Mouse (Mus musculus) limb, embryonic 12.5 days (tissue): Measurements from ENCODE around the gene Tpm4. TPM values are rescaled to one million over a fixed set of nuclear protein-coding genes. Genes with fewer than 3 reads are reported as not detected.
A peak's percentile ranks its signal among the peaks of the same experiment; 100 is the strongest.
"Not testable (repeated sequence)": the region's sequence is repeated elsewhere in the genome, so short reads cannot be mapped to it uniquely, and the experiment has no call there.

Experiments
- ATAC-seq: fragments of 200-750 bp; cut with Nextera tagmentation; 2 replicates; pipeline ENCODE4 v1.8.0; 2017; ENCODE audit warnings: low read depth, moderate TSS enrichment; ENCODE audit not compliant: insufficient number of reproducible peaks, insufficient read depth, low FRiP score, low TSS enrichment
- H3K27ac ChIP-seq: fragments of 300-500 bp; sonication (generic); 2 replicates; pipeline ENCODE4 v1.5.1; 2016; ENCODE audit warnings: mild to moderate bottlenecking, moderate library complexity
- H3K27me3 ChIP-seq: fragments of 300-500 bp; sonication (generic); 2 replicates; pipeline ENCODE4 v1.6.1; 2016; ENCODE audit warnings: mild to moderate bottlenecking, moderate library complexity
- H3K36me3 ChIP-seq: fragments of 300-500 bp; sonication (generic); 2 replicates; pipeline ENCODE4 v1.6.1; 2016; ENCODE audit warnings: mild to moderate bottlenecking, moderate library complexity
- H3K4me1 ChIP-seq: fragments of 300-500 bp; sonication (generic); replicated peaks from 2 replicates; pipeline ENCODE4 v1.6.1; 2016
- H3K4me2 ChIP-seq: fragments of 300-500 bp; sonication (generic); 2 replicates; pipeline ENCODE4 v1.6.1; 2016; ENCODE audit warnings: mild to moderate bottlenecking, moderate library complexity
- H3K4me3 ChIP-seq: fragments of 300-500 bp; sonication (generic); replicated peaks from 2 replicates; pipeline ENCODE4 v1.5.1; 2016; ENCODE audit warnings: mild to moderate bottlenecking
- H3K9ac ChIP-seq: fragments of 300-500 bp; sonication (generic); replicated peaks from 2 replicates; pipeline ENCODE4 v1.6.1; 2016; ENCODE audit warnings: mild to moderate bottlenecking, moderate library complexity
- H3K9me3 ChIP-seq: fragments of 300-500 bp; sonication (generic); 2 replicates; pipeline ENCODE4 v1.6.1; 2016; ENCODE audit warnings: mild to moderate bottlenecking, moderate library complexity
- WGBS: fragments of 180-500 bp; shearing (Covaris S2); methylation state at CpG from one replicate; pipeline ENCODE4 v1.1.7; 2016; 5-methylcytosine and 5-hydroxymethylcytosine counted together
- polyA plus RNA-seq: library from polyadenylated mRNA; unstranded; fragments of >200 nt; fragmentation: Nextera tagmentation; extraction: Ambion mirVana; gene quantifications from 2 replicates; pipeline ENCODE4 v1.2.1, GENCODE M21; 2016

Tpm4 gene
- polyA plus RNA-seq, result 668 and 683 TPM in 2 replicates

- Histone ChIP-seq H3K27ac (peak within 1 kb of the TSS; percentile 100), H3K4me2 (peak within 1 kb of the TSS; percentile 79), H3K9me3 (no peaks in the 10 kb centered on the region), H3K9ac (peak within 1 kb of the TSS; percentile 97), H3K36me3 (peaks cover 21% of the 10 kb centered on the region), H3K27me3 (no peaks in the 10 kb centered on the region), H3K4me1 (peaks cover 17% of the 10 kb centered on the region), H3K4me3 (peak within 1 kb of the TSS; percentile 82)
- peak; percentile 65 for ATAC-seq
- under 1% methylated on average over 45 of the region's 49 CpGs for WGBS
Observed at GRCm38 (mm10) chr8:72134756-72135445, at the start of gene Tpm4. Tpm4 (plus strand) TSS chr8:72134975.

DNA sequence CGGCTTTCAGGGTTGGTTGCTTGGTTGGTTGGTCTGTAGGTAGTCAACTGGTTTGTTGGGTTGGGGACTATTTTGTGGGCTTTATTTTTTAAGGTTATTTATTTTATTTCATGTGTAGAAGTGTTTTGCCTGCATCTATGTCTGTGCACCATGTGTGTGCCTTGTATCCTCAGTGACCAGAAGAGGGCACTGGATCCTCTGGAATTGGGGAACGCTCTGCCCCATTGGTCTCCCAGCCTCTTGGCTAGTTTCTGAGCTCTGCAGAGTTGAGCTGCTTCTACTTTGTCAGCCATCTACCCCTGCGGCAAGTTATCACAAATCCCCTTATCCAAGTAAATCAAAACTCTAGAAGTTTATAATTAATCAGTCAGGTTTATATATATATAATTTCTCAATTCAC lies 47.2 kb upstream of the Tpm4 start:
- H3K36me3 ChIP-seq, ATAC-seq, H3K9me3 ChIP-seq, H3K27ac ChIP-seq, H3K27me3 ChIP-seq, H3K4me1 ChIP-seq, H3K4me3 ChIP-seq, H3K9ac ChIP-seq, H3K4me2 ChIP-seq: not testable (repeated sequence)
- WGBS, result 93% methylated on average over 3 of the region's 3 CpGs

- H3K27me3 ChIP-seq, H3K36me3 ChIP-seq, H3K9me3 ChIP-seq, H3K27ac ChIP-seq, H3K4me3 ChIP-seq, H3K4me1 ChIP-seq, H3K4me2 ChIP-seq, H3K9ac ChIP-seq, ATAC-seq: not testable (repeated sequence)
Observed at GRCm38 (mm10) chr8:72096721-72097120, 38.1 kb upstream of the Tpm4 start.

DNA sequence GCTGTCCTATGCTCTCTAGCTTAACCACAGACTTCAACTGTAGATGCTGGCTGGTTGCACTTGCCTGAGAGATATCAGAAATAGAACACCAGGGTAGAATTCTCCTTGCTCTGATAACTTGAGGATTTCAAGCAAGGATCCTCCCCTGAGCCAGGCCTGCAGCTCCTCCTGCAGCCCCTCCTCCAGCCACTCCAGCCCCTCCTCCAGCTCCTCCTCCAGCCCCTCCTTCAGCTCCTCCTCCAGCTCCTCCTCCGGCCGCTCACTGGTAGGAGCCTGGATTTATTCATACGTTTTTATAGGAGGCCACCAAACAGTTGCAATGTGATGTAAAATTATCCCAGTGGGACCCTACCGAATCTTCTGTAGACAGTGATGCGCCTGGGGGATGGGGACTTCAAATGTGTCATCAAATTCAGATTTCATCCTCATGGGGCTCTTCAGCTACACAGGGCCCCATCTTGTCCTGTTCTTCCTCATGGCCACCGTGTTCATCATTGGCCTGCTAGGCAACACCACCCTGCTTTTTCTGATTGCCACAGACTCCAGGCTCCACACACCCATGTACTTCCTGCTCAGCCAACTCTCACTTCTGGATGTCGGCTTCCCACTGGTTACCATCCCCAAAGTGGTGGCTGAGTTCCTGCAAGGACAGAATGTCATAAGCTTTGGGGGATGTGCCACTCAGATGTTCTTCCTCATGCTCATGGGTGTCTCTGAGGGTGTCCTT lies 35.2 kb upstream of the Tpm4 start:
- not testable (repeated sequence) for H3K9ac ChIP-seq, H3K4me2 ChIP-seq, H3K9me3 ChIP-seq, H3K27ac ChIP-seq, H3K27me3 ChIP-seq, H3K4me3 ChIP-seq, H3K4me1 ChIP-seq, H3K36me3 ChIP-seq, ATAC-seq
- WGBS, result 51% methylated on average over 6 of the region's 7 CpGs

DNA sequence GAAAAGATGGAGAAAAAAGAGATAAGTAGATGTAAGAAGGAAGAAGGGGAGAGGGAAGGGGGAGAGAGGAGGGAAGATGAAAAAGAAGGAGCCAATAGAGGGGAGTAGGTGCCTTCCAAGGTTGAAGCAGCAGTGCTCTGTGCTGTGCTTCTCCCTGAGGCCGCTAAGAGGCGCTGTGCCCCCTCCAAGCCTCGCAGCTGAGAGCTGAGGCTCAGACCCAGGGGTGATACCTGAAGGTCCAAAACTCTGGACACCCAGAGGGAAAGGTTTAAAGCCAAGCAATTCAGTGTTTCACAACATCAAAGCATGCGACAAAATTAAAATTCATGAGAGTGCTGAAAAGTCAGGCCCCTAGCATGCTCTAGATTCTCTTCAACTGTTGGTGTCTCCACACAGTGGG lies 29.6 kb upstream of the Tpm4 start:
- no peaks in the 10 kb centered on the region for H3K36me3 ChIP-seq
- 22% methylated on average over 4 of the region's 4 CpGs for WGBS
- H3K9ac ChIP-seq, result no peak overlapping the region
- H3K27me3 ChIP-seq, result peaks cover 4% of the 10 kb centered on the region; the same call in 1 of the 2 replicates
- no peak overlapping the region for H3K4me2 ChIP-seq
- ATAC-seq, result no peak
- H3K4me1 ChIP-seq, result no peaks in the 10 kb centered on the region
- no peak overlapping the region for H3K4me3 ChIP-seq
- peaks cover 4% of the 10 kb centered on the region; the same call in 1 of the 2 replicates for H3K9me3 ChIP-seq
- no peak overlapping the region for H3K27ac ChIP-seq

- ATAC-seq, result no peak
- Histone ChIP-seq H3K36me3 (no peaks in the 10 kb centered on the region), H3K9me3 (peaks cover 4% of the 10 kb centered on the region; the same call in 1 of the 2 replicates), H3K4me3 (no peak within 1 kb of the TSS), H3K27me3 (peaks cover 4% of the 10 kb centered on the region; the same call in 1 of the 2 replicates), H3K4me2 (no peak within 1 kb of the TSS), H3K27ac (no peak within 1 kb of the TSS), H3K4me1 (no peaks in the 10 kb centered on the region), H3K9ac (no peak within 1 kb of the TSS)
- WGBS, result 89% methylated on average over 3 of the region's 3 CpGs
Observed at GRCm38 (mm10) chr8:72106740-72107139, 28.0 kb upstream of the Tpm4 start, which contains the start of gene Olfr374. Olfr374 (plus strand) TSS chr8:72107040.

DNA sequence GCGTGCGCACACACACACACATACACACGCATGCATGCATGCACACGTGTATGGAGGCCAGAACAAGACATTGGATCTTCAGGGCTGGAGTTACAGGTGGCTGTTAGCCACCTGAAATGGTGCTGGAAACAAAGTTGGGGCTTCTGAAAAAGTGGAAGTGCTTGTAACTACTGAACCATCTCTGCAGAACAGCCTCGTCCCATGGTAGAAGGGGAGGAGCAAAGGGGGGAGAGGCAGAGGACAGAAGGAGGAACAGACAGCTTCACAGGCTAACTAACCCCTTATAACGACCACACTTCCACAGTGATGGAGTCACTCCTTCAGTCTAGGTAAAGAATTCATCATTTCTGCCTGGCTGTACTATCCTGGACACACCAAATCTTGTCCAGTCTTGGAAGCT lies 23.9 kb upstream of the Tpm4 start:
- Histone ChIP-seq H3K9ac (no peak overlapping the region), H3K9me3 (no peaks in the 10 kb centered on the region), H3K4me3 (no peak overlapping the region), H3K4me1 (no peaks in the 10 kb centered on the region), H3K27me3 (peaks cover 4% of the 10 kb centered on the region; the same call in 1 of the 2 replicates), H3K27ac (no peak overlapping the region), H3K4me2 (no peak overlapping the region), H3K36me3 (no peaks in the 10 kb centered on the region)
- 72% methylated on average over 6 of the region's 6 CpGs for whole genome bisulfite sequencing
- no peak for ATAC-seq

GRCm38 (mm10) chr8:72112486-72112885 lies 22.3 kb upstream of the Tpm4 start:
- WGBS, result 71% methylated on average over 3 of the region's 3 CpGs
- ATAC-seq, result no peak

GRCm38 (mm10) chr8:72115202-72115601 lies 19.6 kb upstream of the Tpm4 start:
- Histone ChIP-seq H3K27ac (no peak overlapping the region), H3K4me2 (no peak overlapping the region), H3K36me3 (no peaks in the 10 kb centered on the region), H3K9ac (no peak overlapping the region), H3K4me1 (no peaks in the 10 kb centered on the region), H3K27me3 (no peaks in the 10 kb centered on the region), H3K4me3 (no peak overlapping the region), H3K9me3 (no peaks in the 10 kb centered on the region)
- 80% methylated on average over 2 of the region's 2 CpGs for WGBS
- no peak for ATAC-seq

More at GRCm38 (mm10) chr8:72112486-72112885, 22.3 kb upstream of the Tpm4 start:
- H3K9me3 ChIP-seq, result no peaks in the 10 kb centered on the region
- no peak overlapping the region for H3K9ac ChIP-seq
- H3K27ac ChIP-seq, result no peak overlapping the region
- H3K4me3 ChIP-seq, result no peak overlapping the region
- no peaks in the 10 kb centered on the region for H3K27me3 ChIP-seq
- no peaks in the 10 kb centered on the region for H3K36me3 ChIP-seq
- H3K4me1 ChIP-seq, result no peaks in the 10 kb centered on the region
- no peak overlapping the region for H3K4me2 ChIP-seq

DNA sequence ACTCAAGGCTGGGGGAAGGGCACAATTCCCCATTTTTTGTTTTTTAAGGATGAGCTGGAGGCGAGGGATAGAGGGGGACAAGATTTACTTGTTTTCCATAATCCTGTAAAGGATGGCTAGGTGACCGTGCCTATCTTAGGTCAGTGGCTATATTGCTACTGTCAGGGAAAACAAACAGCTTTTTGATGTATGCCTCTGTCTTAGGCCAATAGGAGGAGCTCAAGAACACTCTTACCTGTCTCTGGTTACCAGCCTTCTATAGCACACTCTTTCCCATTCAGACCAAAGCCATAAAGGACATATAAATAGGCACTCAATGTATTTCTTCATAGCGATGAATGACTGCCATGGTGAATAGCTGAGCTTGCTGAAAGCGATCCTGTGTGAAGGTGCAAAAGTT lies 16.2 kb upstream of the Tpm4 start:
- H3K4me1 ChIP-seq, result peaks cover 5% of the 10 kb centered on the region
- no peaks in the 10 kb centered on the region for H3K36me3 ChIP-seq
- no peak for ATAC-seq
- H3K9me3 ChIP-seq, result no peaks in the 10 kb centered on the region
- no peak overlapping the region for H3K4me2 ChIP-seq
- H3K27me3 ChIP-seq, result no peaks in the 10 kb centered on the region
- WGBS, result 48% methylated on average over 4 of the region's 4 CpGs
- no peak overlapping the region for H3K9ac ChIP-seq
- no peak overlapping the region for H3K4me3 ChIP-seq
- no peak overlapping the region for H3K27ac ChIP-seq

GRCm38 (mm10) chr8:72121486-72121885 lies 13.3 kb upstream of the Tpm4 start:
- H3K4me3 ChIP-seq, H3K27me3 ChIP-seq, H3K9me3 ChIP-seq, H3K4me2 ChIP-seq, H3K9ac ChIP-seq, ATAC-seq, H3K36me3 ChIP-seq, H3K27ac ChIP-seq, H3K4me1 ChIP-seq: not testable (repeated sequence)
- 56% methylated on average over 3 of the region's 3 CpGs for WGBS
